Mouse (Mus musculus): ENCODE measurements at regions not wholly inside any gene's neighbourhood (a gene's known extent, or its start where the extent isn't known, plus 50 kb on each side); places are given as distances from the start of the nearest gene placed in this dataset.

- peak in 1 of 2 experiments; percentile 8 for DNase-seq
These were observed 100.8 kb upstream of the Lsm14a start for GRCm38 (mm10) chr7:34493892-34494291.

DNA sequence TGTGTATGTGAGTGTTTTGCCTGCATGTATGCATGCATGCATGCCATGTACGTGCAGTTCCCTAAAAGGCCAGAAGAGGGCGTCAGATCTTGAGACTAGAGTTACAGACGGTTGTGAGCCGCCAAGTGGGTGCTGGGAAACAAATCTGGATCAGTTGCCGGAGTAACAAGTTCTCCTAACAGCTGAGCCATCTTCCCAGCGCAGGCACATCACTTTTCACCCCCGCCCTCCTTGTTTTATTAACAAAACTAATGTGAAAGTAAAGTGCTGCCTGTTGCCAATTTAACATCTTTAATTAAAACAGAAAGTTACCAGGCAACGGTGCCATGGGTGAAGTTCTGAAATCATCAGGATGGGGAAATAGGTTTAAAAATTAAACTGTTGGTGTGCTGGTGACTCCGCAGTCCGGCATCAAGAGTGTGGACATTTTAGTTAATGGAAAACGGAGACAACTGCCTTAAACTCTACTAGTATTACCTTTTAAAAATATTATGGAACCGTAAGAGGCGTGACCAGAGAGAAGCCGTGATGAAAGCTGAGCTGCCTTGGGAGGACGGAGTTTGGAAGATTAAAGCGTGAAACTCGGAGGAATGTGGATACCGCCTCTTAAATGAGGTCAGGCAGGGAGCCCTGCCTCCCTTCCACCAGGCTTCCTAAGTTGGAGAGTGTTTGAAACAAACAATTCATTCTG lies 91.9 kb upstream of the Lsm14a start:
- peak; percentile 29 to 57 for DNase-seq

- DNase-seq, result peak; percentile 30 to 32
These were observed 90.3 kb upstream of the Lsm14a start for GRCm38 (mm10) chr7:34483368-34483767.

DNA sequence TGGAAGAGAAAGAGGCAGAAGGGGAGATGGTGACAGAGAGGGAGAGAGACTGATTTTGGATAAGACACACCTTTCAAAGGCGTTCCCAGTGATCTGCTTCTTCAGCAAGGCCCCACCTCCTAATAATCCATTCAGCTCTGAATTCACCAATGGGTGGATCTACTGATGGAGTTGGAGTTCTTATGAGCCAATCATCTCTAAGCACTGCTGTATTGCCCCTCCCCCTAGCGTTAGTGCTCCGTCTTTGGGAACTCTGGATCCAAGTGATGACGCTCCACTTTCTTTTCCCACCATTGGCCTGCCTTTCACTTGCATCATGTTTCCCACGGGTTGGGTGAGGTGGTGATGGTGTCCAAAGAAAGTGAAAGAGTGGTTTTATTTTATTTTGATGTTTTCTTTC lies 87.7 kb upstream of the Lsm14a start:
- no peak for DNase-seq

DNA sequence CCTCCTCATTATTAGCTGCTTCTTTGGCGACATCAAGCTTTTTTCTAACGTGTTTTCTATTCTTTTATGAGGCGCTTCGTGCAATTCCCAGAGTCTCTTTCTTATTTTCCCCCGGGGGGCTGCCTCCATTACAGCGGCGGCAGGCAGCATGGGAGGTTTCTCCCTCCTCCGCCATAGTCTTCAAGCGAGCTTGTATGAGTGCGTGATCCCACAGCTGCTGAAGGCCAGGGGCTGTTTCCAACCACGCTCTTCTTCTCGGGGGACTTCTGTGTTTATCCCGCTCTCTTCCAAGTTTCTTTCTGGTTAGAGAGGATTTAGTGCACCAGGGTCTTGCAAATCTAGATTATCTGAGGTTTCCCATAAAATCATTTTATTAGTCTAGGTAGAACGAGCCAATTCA lies 77.9 kb upstream of the Lsm14a start:
- no peak for DNase-seq

- DNase-seq, result peak in 1 of 2 experiments; percentile 21
These were observed 69.0 kb upstream of the Lsm14a start for GRCm38 (mm10) chr7:34462069-34462468.

DNA sequence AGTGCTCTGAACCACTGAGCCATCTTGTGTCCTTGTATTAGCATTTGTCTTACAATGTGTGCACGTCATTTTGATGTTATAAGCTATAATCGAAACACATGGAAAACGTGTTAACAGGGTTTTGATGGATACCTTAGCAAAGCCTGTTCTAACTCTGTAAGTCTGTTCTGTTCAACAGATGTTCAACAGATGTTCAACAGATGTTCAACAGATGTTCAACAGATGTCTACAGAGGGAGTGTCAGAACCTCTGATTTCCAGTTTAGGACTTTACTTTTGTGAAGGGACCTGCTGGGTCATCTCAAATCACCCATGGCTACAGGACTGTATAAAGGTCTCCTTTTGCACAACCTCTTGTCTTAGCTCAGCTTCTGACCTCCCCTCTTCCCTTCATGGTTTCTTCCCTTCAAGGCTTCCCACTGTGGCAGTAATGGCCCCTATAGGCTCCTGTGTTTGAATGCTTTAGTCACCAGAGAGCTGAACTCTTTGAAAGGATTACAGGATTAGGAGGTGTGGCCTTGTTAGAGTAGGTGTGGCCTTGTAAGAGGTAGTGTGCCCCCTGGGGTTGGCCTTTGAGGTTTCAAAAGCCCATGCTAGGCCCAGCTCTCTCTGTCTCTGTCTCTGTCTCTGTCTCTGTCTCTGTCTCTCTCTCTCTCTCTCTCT lies 66.8 kb upstream of the Lsm14a start:
- DNase-seq, result no peak

GRCm38 (mm10) chr7:34458851-34459250 lies 65.7 kb upstream of the Lsm14a start:
- DNase-seq, result no peak

- no peak for DNase-seq
These were observed 55.2 kb upstream of the Lsm14a start for GRCm38 (mm10) chr7:34448364-34448763.

DNA sequence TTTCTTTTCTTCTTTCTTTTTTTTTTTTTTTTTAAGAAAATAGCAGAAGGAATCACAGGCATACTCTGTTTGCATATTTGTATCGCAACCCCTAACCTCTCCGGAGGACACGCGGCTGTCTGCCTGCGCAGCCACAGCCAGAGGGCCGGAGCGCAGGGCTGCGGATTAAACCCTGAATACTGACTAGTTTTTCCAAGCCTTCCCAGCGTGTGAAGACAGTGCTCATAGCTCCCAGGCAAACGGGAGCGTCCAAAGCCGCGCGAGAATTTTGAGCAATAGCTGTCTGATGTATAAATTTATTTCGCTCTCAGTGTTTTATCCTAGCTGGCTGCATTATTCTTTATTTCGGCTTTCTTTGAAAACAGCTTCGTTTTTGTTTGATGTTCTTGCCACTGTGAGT lies 51.1 kb upstream of the Lsm14a start:
- no peak for DNase-seq
